Mouse (Mus musculus): ENCODE measurements around the gene Tpcn1.
A peak's percentile ranks its signal among the peaks of the same experiment; 100 is the strongest.

Gene Tpcn1

DNA sequence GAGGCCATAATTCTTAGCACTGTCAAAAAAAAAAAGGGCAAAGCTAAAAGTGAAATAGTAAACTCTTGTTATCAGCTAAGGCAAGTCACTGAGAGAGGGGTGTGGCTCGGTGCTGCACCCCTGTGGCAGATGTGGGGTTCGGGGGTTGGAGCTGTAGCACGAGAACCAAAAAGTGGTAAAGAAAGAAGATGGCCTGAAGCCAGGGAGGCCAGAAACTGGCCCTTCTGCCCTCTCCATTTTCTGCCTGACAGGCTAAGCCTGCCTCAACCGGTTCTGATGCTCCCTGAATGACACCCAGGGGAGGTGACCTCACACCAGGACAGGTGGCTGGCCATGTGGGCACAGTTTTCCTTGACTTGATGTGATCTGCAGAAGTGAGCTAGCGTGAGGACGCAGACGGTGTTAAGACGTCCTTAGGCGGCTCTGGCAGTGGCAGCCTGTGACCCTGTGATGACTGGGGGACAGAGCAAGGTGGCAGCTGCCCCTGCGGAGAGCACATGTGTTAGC, 10.5 kb downstream of the Tpcn1 start:
- DNase-seq, result peak; percentile 94

DNA sequence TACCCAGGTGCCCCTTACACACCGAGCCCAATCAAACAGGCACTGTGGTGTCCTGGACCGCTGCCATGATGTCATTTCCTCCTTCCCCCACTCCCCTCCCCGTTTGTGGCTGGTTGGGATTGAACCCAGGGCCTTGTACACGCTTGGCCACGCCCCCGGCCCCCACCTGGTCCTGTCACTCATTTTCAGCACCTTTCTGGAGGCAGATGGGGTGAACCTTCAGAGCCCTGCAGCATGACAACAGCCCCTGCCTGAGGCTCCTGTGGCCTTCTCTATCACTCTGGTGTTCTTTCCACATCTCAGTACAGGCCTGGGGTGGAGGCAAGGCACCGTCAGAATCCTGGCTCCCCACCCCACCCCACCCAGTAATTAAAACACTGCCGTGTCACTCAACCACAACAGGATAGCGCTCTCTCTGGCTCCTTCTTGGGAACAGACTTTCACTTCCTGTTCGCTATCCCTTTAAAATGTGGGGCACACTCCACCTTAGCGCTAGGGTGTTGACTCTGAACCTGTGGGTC, 11.6 kb downstream of the Tpcn1 start:
- DNase-seq, result peak; percentile 92

DNA sequence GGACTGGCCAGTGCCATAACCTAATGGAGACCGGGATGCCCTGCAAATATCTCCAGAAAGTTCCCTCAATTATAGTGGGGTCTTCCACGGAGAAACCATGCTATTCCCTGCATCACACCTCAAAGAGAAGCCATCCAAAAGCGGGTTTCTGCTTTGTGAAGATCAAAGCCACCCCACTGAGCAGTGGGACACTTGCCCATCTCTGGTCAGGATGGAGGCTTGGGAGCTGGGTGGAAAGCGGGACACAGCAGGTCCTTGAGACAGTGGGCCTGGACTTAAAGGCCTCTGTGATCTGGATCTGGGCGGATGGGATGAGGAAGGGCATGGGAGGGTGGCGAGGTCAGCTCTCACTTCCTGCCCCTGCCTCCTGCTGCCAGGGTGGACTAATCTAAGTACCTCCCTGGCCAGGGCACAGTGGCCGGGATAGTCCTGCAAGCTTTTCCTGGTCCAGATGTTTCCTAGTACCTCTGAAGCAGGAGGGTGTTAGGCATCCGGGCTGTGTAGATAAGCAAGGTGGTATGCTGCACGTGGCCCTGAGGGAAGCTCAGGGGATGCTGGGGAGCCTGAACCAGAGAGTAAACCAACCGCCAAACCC, 13.9 kb downstream of the Tpcn1 start:
- DNase-seq, result peak; percentile 95

DNA sequence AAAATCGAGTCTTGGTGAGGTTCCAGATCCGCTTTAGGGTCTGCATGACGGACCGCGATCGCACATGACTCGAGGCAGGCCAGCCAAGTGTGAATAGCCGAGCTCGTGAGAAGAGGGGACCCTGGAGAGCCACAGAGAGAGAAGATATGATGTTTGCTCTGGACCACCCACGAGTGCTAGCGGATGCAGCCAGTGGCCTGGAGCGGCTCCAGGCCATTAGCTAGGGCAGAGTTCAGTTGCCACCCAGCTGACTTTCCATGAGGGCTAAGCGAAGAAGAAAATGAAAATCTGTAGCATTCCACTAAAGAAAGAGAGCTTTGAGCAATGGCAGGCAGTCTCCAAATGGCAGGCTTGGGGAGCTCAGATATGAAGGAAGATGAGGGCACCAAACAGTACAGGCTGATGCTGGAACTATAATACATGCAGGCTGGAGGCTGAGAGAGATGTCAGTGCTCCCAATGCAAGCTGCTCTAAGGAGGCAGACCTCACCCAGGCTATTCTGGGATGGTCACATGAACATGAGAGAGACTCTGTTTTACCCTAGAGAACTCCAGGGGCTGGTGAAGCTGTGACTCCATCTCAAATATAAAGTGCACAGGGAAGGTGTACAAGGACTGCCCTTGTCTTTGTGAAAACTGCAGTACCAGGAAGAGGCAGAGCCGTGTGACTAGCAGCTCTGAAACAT, 17.3 kb downstream of the Tpcn1 start:
- DNase-seq, result peak; percentile 95

DNA sequence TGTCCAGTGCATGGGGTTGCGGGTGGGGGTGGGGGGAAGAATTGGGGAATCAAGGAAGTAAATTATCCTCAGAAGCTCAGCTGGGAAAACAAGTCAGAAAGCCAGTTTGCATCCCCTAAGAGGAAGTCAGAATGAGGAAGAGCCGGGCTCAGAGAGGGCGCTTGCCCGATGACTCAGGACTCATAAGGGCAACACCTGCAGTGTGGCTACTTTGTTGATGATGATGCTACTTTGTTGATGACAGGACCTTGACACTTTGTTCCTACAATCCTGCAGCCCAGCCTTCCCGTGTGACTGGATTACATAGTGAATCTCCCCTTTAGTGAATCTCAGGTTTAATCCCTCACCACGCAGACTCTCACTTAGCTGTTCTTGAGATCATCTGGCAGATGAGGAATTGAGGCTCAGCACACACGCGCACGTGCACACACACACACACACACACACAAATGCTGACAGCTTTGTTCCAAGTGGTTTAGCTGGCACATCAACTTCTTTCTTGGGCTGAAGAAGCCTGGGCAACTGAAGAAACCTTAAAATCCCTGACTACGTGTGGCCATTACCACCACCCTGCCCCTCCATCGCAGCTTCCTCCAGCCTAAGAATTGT, 18.1 kb downstream of the Tpcn1 start:
- DNase-seq, result peak; percentile 97

DNA sequence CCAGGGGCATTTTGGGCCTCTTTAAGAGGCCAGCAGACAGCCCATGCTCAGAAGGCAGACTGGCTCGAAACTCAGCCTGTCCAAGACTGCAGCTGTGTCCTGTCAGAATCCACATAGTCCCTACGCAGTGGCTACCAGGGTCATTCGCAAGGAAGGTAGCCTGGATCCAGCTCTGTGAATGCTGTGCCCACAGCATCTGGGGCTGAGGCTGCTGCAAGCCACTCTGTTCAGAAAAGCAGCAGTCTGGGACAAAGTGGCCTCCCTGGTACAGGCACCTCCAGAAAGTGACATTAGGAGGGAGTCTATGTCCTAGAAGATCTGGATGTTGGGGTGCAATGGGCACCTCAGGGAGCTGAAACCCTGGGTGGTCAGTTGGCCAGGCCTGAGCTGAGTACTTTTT, 18.7 kb downstream of the Tpcn1 start:
- peak; percentile 93 for DNase-seq

DNA sequence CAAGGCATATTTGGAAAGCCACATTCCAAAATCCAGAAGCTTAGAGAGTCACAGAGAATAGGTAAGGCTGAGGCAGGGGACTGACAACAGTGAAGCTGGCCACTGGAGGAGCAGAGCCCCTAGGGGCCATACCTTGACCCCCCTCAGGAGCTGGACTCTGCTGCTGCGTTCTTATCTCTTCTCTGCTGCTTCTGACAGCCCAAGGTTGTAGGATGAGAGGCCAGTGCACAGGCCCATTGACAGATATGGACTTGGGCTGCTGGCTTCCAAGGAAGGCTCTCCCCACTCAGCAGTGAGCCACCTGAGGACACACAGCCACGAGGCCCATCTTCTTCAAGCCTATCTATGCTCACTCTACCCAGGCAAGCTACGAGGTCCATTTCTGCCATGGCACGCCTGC, 19.5 kb downstream of the Tpcn1 start:
- DNase-seq, result peak; percentile 89

DNA sequence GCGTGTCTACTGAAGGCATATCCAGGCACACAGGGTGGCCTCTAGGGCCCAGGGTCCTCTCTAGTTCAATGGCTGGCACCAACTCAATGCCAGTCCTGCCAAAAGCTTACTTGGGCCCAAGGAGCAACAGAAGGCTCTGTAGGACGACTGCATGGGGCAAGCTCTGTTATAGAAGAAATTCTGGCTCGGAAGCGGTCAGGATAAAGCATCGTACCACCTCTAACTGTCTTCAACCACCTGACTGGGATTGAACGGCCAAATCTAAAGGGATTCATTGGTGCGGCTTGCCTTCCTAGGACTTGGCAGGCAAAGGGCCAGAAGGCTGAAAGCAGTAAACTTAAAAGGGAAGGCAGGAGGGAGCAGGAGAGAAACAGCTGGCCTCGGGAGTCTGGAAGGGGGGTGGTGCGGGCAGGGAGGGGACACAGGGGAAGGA, 20.1 kb downstream of the Tpcn1 start:
- peak; percentile 91 for DNase-seq

DNA sequence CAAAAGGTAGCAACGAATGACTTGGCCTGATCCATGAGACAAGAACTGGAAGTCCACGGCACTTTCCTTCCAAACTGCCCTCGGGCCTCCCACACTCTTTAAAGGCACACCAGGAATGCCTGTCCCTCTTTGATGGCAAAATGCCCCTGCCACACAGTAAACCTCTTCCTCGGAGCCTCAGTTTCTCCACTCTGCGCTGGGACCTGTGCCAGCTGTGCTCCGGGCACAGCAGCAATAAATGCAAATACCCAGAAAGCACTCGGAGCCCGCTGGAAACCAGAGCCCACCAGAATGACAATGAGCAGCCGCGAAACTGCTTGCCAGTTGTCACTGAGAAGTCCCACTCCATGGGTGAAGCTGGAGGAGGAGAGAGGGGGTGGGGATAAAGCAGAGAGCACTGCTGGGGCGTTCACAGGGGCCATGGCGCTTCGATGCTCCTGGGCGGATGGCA, 20.7 kb downstream of the Tpcn1 start:
- DNase-seq, result no peak

DNA sequence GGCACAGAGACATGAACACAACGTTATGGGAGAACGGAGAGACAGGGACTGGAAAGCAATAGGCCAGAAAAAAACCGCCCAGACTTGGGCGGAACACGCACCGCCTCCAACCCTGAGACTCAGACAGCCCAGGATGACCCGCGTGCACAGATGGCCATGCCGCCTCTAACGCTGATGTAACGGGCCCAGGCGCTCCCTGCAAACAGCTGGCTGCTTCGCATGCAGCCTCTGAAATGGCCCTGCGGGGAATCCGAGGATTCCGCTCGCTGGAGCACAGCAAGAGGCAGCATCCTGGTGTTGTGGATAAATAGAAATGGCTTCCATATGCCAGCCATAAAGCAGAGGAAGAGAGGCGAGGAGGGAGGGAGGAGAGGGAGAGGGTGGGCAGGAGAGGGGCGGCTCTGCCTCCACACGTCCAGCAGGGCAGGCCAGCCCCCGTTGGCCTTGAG, 21.2 kb downstream of the Tpcn1 start:
- peak; percentile 99 for DNase-seq

DNA sequence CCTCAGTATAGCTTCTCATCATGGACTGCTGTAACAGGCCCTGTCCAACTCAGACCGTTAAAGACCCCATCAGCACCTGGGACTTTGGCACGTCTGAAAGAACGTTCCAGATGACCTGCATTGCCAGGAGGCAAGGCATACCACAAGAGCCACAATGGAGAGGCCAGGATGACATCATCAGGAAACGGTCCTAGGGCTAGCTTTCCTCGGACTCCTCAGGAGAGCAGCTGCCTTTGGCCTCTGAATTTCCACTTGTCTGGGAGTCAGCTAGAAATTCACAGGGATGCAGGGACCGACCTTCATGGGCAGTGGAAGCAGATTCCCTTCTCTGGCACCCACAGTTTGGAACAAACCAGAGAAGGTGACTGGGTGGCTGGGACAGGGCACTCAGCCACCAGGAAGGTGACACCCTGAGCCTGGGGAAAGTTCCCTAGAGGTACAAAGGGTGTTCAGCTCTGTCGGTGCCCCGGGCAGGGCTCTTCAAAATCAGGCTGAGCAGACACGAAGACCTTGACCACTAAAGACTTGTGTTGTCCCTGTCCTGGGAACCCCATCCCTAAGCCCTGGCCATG, 21.7 kb downstream of the Tpcn1 start:
- peak; percentile 96 for DNase-seq

DNA sequence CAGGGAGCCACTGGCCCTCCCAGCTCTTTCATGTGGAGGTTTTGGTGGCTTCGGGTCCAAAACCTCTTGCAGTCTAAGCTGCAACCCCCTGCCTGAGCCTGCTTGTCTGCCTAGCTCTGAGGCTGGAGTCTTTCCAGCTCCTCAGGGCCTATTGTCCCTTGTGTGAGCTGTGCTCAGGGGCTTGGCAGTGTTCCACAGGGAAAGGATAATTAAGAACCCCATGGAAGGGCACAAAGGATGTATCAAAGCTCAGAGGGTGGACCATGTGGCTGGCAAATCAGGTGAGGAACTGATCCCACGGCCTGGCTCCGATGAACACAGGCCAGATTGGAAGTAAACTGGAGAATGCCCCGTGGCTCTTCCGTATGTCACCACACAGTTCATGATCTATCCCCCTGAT, 22.4 kb downstream of the Tpcn1 start:
- peak; percentile 97 for DNase-seq

DNA sequence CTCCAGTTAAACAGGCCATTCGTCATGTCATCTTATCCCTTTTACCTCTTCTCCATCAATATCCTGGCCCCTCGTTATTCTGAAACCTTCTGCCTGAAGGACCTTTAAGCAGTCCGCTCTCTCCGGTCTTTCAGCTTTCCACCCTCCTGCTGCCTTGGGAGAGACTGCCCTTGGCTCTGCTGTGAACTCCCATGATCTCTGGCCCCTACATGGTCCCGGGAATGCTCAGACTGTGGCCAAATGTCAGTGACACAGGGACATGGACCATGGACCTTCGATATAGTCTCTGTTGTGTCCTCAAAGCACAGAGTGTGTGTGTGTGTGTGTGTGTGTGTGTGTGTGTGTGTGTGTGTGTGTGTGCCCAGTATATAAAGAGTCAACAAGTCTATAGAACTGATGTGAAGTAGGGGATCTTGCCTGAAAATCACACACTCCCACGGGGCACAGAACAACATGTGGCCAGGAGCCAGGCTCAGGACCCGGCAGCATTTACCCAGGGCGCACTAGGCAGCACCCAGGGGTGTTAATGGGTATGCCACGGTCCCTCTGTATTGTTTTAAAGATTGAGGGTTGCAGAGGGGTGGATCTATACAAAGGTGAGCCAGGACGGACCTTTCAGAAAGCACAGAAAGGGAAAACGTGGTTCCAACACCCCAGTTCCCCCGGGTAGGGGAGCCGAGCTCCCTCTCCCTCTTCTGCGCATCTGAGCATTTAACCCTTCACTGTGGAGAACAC, 23.1 kb downstream of the Tpcn1 start:
- no peak for DNase-seq

DNA sequence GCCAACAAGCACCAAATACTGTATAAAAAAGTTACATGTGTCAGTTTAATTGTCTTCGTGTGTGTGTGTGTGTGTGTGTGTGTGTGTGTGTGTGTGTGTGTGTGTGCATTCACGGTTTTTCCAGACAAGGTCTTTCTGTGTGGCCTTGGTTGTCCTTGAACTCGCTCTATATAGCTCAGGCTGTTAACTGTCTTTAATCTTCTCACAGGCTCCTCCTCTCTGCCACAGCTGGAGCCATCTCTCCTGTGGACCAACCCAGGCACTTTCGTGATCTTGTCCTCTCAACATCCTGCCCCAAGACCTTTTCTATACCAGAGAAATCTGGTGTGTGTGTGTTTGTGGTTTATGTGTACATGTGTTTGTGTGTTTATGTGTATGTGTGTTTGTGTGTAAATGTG, 24.6 kb downstream of the Tpcn1 start:
- DNase-seq, result no peak

DNA sequence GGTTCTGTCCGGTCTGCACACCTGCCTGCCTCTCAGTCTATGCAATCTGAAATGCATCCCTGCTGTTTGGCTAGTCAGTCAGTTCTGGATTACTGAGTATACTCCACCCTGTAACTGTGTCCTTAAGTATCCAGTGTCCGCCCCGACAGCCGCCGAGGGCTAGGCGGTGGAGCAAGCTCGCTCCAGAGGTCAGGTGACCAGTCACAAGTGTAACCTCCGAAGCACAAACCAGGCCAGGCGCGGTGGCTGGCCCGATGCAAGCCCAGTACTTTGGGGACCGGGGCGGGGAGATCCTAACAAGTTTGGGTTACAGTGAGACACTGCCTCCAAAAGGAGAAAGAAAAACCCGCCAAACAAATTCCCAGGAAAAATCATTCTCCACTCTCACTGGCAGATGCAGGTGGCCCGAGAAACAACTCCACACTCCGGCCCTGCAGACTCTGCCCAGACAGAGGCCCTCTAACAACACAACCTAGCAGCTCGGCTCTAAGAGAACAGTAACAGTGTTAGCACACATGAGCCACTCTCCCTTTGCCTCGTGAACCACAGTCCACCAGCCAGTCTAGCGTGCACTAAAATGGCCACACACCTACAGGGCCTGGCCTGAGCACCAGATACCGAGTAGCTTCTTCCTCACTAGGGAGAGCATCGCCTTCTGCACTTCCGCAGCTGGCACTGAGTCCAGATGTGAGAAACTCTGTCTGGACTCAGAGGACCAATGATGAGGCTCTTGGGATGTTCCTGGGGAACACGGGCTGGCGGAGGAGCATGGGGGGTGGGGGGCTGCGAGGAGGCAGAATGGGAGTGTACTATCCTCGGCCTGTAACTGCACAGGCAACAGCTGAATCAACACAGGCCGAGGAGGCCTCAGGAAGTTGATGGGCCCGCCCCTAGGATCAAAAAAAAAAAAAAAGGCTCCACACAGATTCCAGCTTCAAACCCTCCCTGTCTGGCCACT, 25.2 kb downstream of the Tpcn1 start:
- peak; percentile 99 for DNase-seq

DNA sequence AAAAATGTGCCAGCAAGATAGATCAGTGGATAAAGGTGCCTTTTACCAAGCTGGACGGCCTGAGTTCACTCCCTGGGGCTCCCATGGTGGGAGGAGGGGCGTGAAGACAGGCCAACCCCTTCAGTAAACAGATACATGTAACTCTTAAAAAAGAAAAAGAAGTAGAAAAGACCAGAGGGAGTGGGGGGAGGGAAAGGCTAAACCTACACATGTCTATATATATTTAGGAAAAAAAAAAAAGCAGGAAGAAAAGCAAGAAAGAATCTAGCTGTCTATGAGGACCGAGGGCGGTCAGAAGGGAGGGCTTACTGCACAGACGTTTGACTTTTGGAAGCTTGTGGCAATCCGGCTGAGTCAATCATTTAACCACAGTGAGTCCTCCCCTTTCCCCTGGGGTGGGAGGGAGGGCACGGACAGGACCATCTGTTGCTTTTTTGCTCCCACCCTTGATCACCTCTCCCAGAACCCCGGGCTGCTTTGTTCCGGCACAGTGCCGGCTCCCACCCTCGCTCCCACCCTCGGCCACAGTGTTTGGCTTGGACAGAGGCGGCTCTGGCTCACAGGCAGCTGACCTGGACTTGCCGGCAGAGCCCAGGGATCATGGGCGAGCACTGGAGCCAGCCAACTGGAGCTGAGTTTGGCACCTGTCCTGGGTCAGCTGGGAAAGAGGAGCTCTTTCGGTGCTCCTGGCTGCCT, 27.7 kb downstream of the Tpcn1 start:
- DNase-seq, result peak; percentile 99

DNA sequence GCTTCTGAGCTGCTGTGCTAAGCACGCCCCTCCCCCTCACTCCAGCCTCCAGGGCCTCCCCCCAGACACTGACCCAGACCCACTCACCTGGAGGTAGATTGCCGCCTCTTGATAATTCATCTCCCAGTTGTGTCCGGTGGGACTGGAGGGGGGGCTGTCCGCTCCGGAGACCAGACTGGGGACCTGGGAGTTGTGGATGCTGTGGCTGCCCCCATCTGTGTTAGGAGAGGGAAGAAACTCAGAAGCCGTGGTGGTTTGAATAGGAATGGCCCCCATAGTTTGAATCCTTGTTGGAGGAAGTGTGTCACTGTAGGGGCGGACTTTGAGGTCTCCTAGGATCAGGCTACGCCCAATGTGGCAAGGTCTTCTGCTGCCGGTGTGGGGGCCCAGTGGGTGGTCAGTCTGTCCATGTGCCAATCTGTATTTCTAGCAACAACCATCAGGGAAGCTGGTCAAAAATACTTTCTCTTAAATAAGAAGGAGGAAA, 28.3 kb downstream of the Tpcn1 start:
- DNase-seq, result peak; percentile 95

DNA sequence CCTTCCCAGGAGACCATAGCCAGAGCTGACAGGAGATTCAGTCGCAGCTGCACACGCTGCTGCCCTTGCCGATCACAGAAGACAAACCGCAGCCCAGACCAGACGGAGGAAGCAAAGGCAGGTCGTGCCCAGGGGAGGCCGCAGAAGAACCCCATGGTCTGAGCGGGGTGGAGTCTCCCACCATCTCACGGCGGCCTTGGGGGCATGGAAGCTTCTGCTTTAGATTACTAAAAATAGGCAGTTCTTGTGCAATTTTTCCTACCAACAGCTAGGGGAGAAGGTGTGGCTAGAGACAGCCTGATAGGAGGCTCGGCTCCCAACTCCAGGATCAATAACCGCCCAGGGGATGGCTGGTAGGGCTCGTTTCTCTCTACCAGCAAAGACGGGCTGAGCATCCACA, 29.7 kb downstream of the Tpcn1 start:
- peak; percentile 97 for DNase-seq

DNA sequence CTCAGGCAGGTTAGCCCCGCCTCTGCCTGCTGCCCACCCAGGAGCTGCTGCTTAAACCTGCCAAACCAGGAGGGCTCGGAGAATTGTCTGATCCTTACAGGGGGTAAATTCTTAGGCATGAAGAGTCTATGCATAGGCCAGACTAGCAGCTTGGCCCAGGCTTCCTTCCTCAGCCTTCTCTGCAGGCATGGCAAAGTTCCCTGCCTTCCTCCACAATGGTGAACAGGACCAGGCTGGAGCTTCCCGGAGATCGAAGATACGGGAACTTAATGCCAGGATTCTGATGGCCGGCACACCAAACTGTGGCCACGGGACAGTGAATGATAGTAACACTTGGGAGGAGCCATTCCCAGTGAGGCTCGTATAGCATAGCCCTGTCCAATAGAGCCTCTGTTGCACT, 30.4 kb downstream of the Tpcn1 start:
- DNase-seq, result no peak

DNA sequence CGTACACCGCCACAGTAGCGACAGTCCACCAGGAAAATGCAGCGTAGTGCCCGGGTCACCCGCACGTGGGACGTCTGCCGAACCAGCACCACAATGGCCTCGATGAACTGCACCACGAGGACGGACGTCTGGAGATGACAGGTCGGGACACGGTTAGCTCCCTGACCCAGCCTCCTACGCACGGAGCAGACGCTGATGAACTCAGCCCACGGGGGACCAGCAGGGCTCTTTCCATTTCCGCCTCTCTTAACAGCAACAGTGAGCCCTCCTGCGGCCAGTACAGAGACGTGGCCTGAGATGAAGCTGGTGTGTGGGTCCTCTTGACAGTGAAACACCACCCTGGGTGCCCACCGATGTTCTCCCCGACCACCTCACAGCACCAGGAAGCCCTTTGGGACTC, 32.6 kb downstream of the Tpcn1 start:
- peak; percentile 94 for DNase-seq

DNA sequence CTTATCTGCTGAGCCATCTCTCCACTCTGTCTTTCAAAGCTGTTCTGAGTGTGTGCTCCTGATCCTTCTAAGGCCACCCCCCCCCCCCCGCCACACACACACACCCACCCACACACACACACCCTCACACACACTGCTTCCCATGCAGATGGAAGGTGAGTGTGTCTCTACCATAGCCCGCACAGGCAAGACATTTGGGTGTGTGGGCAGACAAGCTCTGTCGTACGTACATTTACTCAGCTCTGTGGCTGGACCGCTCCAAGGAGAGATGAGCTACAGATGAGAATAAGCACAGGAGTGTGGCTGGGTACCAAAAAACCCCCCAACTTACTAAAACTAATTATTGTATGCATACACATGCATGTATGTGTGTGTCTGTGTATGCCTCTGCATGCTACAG, 37.8 kb downstream of the Tpcn1 start:
- no peak for DNase-seq

Data from heart, adult 11 months (tissue).